Mouse (Mus musculus) lung, adult 2 months (tissue): ENCODE results near the gene Lrrc20.

Source experiments
- CTCF ChIP-seq: fragments of 200-500 bp; IDR thresholded peaks from 2 replicates; pipeline ENCODE4 v1.5.1; 2011; ENCODE audit warnings: mild to moderate bottlenecking, low read length, control low read depth; ENCODE audit not compliant: insufficient read depth
- POLR2A ChIP-seq: fragments of 200-500 bp; IDR thresholded peaks from 2 replicates; pipeline ENCODE4 v1.6.1; 2011; ENCODE audit warnings: low read depth, mild to moderate bottlenecking, control low read depth, low read length, borderline replicate concordance; ENCODE audit errors: extremely low read depth

DNA sequence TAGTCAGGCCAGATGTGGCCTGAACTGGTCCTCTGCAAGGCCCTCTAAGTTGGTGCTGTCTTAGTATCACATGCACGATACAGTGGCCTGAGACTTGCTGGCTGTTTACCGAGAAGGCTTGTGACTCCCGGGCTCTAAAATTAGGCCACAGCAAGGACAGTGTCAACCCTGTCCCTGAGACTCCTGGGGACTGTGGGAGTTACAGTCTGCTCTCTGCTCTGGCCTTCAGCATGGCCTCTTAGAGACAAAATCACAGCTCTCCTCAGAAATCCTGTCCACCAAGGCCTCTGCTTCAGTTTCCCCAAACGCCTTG is 152.3 kb downstream of the Lrrc20 start:
- no peak for TF ChIP-seq CTCF
- no peak for TF ChIP-seq POLR2A
